ENCODE assay signal across 12 mouse cellular contexts in the genomic region with DNA sequence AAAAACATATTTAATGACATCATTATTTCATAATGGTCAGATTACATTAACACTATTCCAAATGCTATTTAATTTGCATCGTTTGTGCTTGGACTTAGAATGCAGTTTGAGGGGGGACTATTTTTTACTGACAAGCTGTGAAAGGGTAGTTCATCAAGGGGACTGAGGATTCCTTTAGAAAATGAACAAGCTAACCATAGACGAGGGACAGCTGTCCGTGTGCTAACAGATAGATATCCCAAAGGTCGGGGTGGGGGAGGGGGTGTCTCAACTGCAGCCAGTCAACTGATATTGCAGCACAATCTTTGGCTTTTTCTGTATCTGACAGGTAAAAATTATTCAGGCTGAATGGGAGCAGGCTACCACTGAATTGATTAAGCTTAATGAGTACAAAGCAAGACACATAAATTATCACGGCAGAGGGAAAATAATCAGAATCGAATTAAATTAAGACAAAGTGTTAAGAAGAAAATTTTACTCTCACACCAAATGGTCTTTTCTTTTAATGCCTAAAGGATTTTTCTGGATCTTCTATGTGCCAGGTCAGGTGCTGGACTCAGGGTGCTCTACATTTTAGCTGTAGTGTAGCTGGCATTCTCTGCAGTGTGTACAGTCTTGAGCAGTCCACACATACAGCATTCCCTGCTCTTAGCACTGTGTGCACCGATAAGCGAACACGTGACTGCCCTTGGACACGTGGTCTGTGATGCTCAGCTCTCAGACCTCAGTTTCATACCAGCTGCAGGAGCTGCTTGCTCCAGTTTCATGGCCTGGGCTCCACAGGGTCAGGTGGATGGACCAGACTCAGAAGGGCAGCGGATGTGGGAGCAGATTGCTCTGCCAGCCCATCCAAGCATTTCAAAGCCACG. TPM values are rescaled to one million over a fixed set of nuclear protein-coding genes. Genes with fewer than 3 reads are reported as not detected.
DNase-seq lines count a peak whose midpoint lies in the region; ATAC-seq and TF ChIP-seq lines count a peak whose summit lies in the region.
"Had no signal": no experiment of that assay in that cellular context is flagged by ENCODE, and none has a peak within 500 bp of the region (broad histone marks: within the 10 kb centered on the region; RNA-seq: fewer than 3 reads in every experiment).

No protein-coding gene starts in this region.

- no peaks in the 10 kb centered on the region for H3K27me3 ChIP-seq in midbrain, postnatal 0 days (ENCODE audit: insufficient read depth, low read length)
- no peaks in the 10 kb centered on the region for H3K27me3 ChIP-seq in midbrain, embryonic 11.5 days (ENCODE audit: control insufficient read depth, insufficient read depth, low read length)
- H3K27me3 ChIP-seq in liver, embryonic 15.5 days = no peaks in the 10 kb centered on the region
- H3K27me3 ChIP-seq: lung, embryonic 15.5 days had no signal

- 0 out of 2 replicates have a peak overlapping the region, but pooled peaks have one; percentile 12 for H3K27ac ChIP-seq in midbrain, postnatal 0 days (ENCODE audit: low read depth, low read length)
- H3K27ac ChIP-seq in midbrain, embryonic 11.5 days (ENCODE audit: low read depth, low read length) = no peak overlapping the region
- H3K27ac ChIP-seq in liver, embryonic 15.5 days (replicated peaks) = no peak overlapping the region
- H3K27ac ChIP-seq: hindbrain, postnatal 0 days; limb, embryonic 12.5 days; lung, embryonic 15.5 days had no signal

- no peak overlapping the region for H3K9ac ChIP-seq in midbrain, postnatal 0 days (replicated peaks; ENCODE audit: low read length, poor library complexity, severe bottlenecking)
- H3K9ac ChIP-seq in midbrain, embryonic 11.5 days (ENCODE audit: low read length) = no peak overlapping the region
- no peak overlapping the region for H3K9ac ChIP-seq in liver, embryonic 15.5 days
- H3K9ac ChIP-seq: limb, embryonic 12.5 days; lung, embryonic 15.5 days had no signal

- no peaks in the 10 kb centered on the region for H3K4me1 ChIP-seq in midbrain, postnatal 0 days (ENCODE audit: insufficient read depth, low read length)
- no peaks in the 10 kb centered on the region for H3K4me1 ChIP-seq in midbrain, embryonic 11.5 days (ENCODE audit: control insufficient read depth, insufficient read depth, low read length)
- no peaks in the 10 kb centered on the region for H3K4me1 ChIP-seq in liver, embryonic 15.5 days (replicated peaks)
- H3K4me1 ChIP-seq: lung, embryonic 15.5 days had no signal

- WGBS in midbrain, postnatal 0 days = 68% methylated on average over 12 of the region's 12 CpGs
- 78% methylated on average over 12 of the region's 12 CpGs for WGBS in midbrain, embryonic 11.5 days
- WGBS in liver, embryonic 15.5 days (ENCODE audit: insufficient replicate concordance) = 52% methylated on average over 12 of the region's 12 CpGs

- no peak overlapping the region for H3K4me2 ChIP-seq in midbrain, postnatal 0 days (ENCODE audit: low read depth, low read length, poor library complexity, severe bottlenecking)
- H3K4me2 ChIP-seq in midbrain, embryonic 11.5 days = no peak overlapping the region
- no peak overlapping the region for H3K4me2 ChIP-seq in liver, embryonic 15.5 days
- H3K4me2 ChIP-seq: limb, embryonic 12.5 days; lung, embryonic 15.5 days had no signal

- H3K9me3 ChIP-seq in midbrain, postnatal 0 days (ENCODE audit: low read length) = no peaks in the 10 kb centered on the region
- no peaks in the 10 kb centered on the region for H3K9me3 ChIP-seq in midbrain, embryonic 11.5 days (ENCODE audit: control insufficient read depth, low read length)
- no peaks in the 10 kb centered on the region for H3K9me3 ChIP-seq in liver, embryonic 15.5 days (replicated peaks)
- H3K9me3 ChIP-seq: limb, embryonic 12.5 days; lung, embryonic 15.5 days had no signal

- no peak for ATAC-seq in cerebellum, adult (ENCODE audit: insufficient number of reproducible peaks, low FRiP score, low TSS enrichment)
- no peak for ATAC-seq in midbrain, postnatal 0 days (ENCODE audit: low FRiP score)
- ATAC-seq in midbrain, embryonic 11.5 days (ENCODE audit: low FRiP score) = no peak
- peak; percentile 37; the same call in 1 of the 2 replicates for ATAC-seq in liver, embryonic 15.5 days (ENCODE audit: insufficient read depth)
- ATAC-seq: hindbrain, postnatal 0 days had no signal

- H3K4me3 ChIP-seq in midbrain, postnatal 0 days (ENCODE audit: low read depth, low read length) = no peak overlapping the region
- H3K4me3 ChIP-seq in midbrain, embryonic 11.5 days (ENCODE audit: low read depth, low read length) = no peak overlapping the region
- no peak overlapping the region for H3K4me3 ChIP-seq in liver, embryonic 15.5 days (replicated peaks)
- H3K4me3 ChIP-seq: limb, embryonic 12.5 days; lung, embryonic 15.5 days had no signal

- peak; percentile 24 to 38 for DNase-seq in cerebellum, adult 18-20 months
- DNase-seq in kidney, adult 9 months = peak; percentile 7
- DNase-seq in kidney, adult 11 months = no peak
- DNase-seq in midbrain, postnatal 0 days (ENCODE audit: low spot score) = no peak
- DNase-seq in midbrain, embryonic 11.5 days (ENCODE audit: low spot score, missing footprints) = no peak
- no peak for DNase-seq in embryo, embryonic 9.5 days (ENCODE audit: extremely low spot score)
- DNase-seq: kidney, postnatal 10 days had no signal

- H3K36me3 ChIP-seq in midbrain, postnatal 0 days (ENCODE audit: insufficient read depth, low read length) = peaks cover 36% of the 10 kb centered on the region
- H3K36me3 ChIP-seq in midbrain, embryonic 11.5 days (ENCODE audit: control insufficient read depth, insufficient read depth, low read length) = 0 out of 2 replicates have a peak, but pooled peaks cover 3% of the 10 kb centered on the region
- no peaks in the 10 kb centered on the region for H3K36me3 ChIP-seq in liver, embryonic 15.5 days (replicated peaks)
- H3K36me3 ChIP-seq: limb, embryonic 12.5 days; lung, embryonic 15.5 days had no signal

- no peak for TF ChIP-seq CTCF in midbrain, postnatal 0 days (IDR thresholded peaks at IDR 0.05)

RNA-seq across cellular contexts. Expression of a gene that starts 46.0 kb away (rescaled TPM):
- 10.7 and 12.4 TPM in 2 replicates for total RNA-seq in midbrain, postnatal 0 days (2014; rRNA removed)
- polyA plus RNA-seq in midbrain, postnatal 0 days (2015; fragmentation: Nextera tagmentation; extraction: Ambion mirVana) = 8.9 TPM in 2 replicates
- 7.6 and 8.0 TPM in 2 replicates for polyA plus RNA-seq in midbrain, embryonic 11.5 days (2014; fragmentation: Nextera tagmentation; extraction: Ambion mirVana)
- polyA plus RNA-seq in liver, embryonic 15.5 days (2015; fragmentation: Nextera tagmentation; extraction: Ambion mirVana) = 85.0 and 106 TPM in 2 replicates

Comparison
In these comparisons a context has a peak if more than half of its experiments do, and no peak if none do; other contexts are left out.
1. DNase-seq: peak in cerebellum, adult 18-20 months (2 of 2) and kidney, adult 9 months (single experiment); none in kidney, adult 11 months (single experiment), midbrain, postnatal 0 days (single experiment), midbrain, embryonic 11.5 days (single experiment) and embryo, embryonic 9.5 days (single experiment).